Mouse (Mus musculus): Measurements from ENCODE around the gene Gm49403. TPM values are rescaled to one million over a fixed set of nuclear protein-coding genes. Genes with fewer than 3 reads are reported as not detected.

The Gm49403 gene
- polyA plus RNA-seq, 1 experiment from 2014 or later = not detected

DNA sequence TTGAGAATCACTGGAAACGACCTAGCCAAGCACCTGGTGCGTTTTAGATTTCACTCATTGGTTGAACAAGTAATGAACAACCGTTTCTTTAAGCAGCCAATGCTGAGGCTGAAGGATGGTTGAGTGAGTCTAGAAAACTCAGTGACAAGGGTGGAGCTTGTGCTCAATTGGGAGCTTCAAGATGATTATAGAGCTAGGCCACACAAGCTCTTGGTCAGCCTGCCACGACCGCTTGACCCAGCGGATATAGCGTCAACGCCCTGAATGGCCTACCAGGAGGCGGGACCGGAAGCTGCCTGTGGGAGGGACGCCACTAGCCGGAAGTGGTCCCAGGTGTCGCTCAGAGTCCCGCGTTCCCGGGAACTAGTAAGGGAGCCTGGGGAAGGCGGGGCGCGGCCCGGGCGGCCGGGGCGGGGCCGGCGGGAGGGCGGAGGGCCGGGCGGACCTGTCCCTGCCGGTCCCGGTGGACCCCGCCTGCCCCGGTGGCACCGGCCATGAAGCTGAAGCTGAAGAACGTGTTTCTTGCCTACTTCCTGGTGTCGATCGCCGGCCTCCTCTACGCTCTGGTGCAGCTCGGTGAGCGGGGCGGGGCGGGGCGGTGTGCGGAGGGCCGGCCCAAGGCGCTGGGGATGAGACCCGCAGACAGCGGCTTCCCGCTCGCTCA lies 36.5 kb downstream of the Gm49403 start, which contains the start of gene B3gat3:
Gene B3gat3, plus strand, starts transcription at position 302 of the 664 bp plus-strand sequence.
- Histone ChIP-seq H3K36me3 (peaks cover 22% of the 10 kb centered on the region), H3K27me3 (no peaks in the 10 kb centered on the region), H3K27ac (replicated peaks) (peak within 1 kb of the TSS; percentile 94), H3K4me2 (replicated peaks) (peak within 1 kb of the TSS; percentile 75), H3K9ac (peak within 1 kb of the TSS; percentile 76), H3K4me1 (peaks cover 20% of the 10 kb centered on the region), H3K4me3 (replicated peaks) (peak within 1 kb of the TSS; percentile 82), H3K9me3 (replicated peaks) (no peaks in the 10 kb centered on the region)
- peak; percentile 97 for ATAC-seq (ENCODE audit: insufficient number of reproducible peaks, low FRiP score, low TSS enrichment, low read depth)
- 1% methylated on average over 49 of the region's 50 CpGs for WGBS

DNA sequence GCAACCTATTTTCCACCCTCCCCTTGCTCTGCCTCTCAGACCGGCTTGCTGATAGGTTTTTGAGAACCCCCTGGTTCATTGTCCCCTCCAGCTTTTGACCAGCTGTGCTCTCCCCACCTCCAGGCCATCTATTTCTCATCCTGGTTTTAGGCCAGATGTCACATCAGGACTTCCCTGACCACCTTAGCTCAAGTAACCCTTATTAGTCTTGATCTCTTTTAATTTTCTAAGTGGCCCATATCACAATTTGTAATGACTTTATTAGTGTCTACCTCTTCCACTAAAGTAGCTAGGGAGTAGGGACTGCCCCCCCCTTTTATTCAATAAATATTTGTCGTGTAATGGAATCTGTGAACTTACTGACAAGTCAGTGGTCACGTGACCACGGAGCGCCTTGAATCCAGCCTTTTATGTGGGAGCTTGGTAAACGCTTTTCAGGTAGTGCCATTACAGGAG lies 37.1 kb downstream of the Gm49403 start:
- Histone ChIP-seq H3K27me3 (no peaks in the 10 kb centered on the region), H3K9me3 (replicated peaks) (no peaks in the 10 kb centered on the region), H3K4me1 (peaks cover 20% of the 10 kb centered on the region), H3K36me3 (peaks cover 22% of the 10 kb centered on the region), H3K9ac (peak overlapping the region; percentile 76), H3K27ac (replicated peaks) (peak overlapping the region; percentile 94), H3K4me3 (replicated peaks) (peak overlapping the region; percentile 82), H3K4me2 (replicated peaks) (peak overlapping the region; percentile 75)
- under 1% methylated on average over 6 of the region's 6 CpGs for WGBS
- ATAC-seq (ENCODE audit: insufficient number of reproducible peaks, low FRiP score, low TSS enrichment, low read depth) = no peak

DNA sequence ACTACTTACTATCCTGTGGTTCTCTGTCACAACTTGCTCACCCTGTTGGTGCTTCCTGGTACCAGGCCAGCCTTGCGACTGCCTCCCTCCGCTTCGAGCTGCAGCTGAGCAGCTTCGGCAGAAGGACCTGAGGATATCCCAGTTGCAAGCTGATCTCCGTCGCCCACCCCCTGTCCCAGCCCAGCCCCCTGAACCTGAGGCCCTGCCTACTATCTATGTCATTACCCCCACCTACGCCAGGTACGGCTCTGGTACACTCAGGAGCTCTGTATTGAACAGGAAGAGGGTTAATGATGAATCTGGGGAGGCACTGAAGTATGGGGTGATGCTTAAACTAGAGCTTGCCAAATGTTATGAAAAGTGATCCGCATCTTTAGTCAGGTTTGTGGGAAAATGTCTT lies 38.0 kb downstream of the Gm49403 start:
- no peaks in the 10 kb centered on the region for H3K27me3 ChIP-seq
- ATAC-seq (ENCODE audit: insufficient number of reproducible peaks, low FRiP score, low TSS enrichment, low read depth) = no peak
- H3K4me2 ChIP-seq (replicated peaks) = peak overlapping the region; percentile 75
- H3K9me3 ChIP-seq (replicated peaks) = no peaks in the 10 kb centered on the region
- H3K4me1 ChIP-seq = peaks cover 20% of the 10 kb centered on the region
- no peak overlapping the region for H3K9ac ChIP-seq
- 49% methylated on average over 9 of the region's 9 CpGs for WGBS
- H3K36me3 ChIP-seq = peaks cover 21% of the 10 kb centered on the region; the same call in 1 of the 2 replicates
- no peak overlapping the region for H3K27ac ChIP-seq (replicated peaks)
- H3K4me3 ChIP-seq (replicated peaks) = peak overlapping the region; percentile 82

DNA sequence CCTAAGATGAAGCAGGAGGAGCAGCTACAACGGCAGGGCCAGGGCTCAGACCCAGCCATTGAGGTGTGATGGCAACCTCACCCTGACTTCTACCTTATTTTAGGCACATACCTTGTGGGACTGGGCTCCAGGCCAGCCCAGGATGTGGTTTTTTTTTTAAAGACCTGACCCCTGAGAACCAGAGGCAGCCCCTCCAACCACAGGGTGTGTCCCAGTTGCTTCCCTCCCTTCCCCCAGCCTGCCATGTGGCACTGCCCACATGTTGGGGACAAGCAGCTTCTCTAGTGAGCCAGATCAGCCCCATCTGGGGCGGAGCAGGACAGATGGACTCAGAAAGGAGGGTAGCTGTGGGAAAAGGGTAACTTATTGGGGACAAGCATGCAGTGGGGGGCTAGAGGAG lies 43.0 kb downstream of the Gm49403 start:
- Histone ChIP-seq H3K4me1 (peaks cover 23% of the 10 kb centered on the region), H3K4me2 (replicated peaks) (no peak overlapping the region), H3K36me3 (peaks cover 31% of the 10 kb centered on the region; the same call in 1 of the 2 replicates), H3K27me3 (no peaks in the 10 kb centered on the region), H3K9me3 (replicated peaks) (no peaks in the 10 kb centered on the region), H3K27ac (replicated peaks) (0 out of 2 replicates have a peak overlapping the region, but pooled peaks have one; percentile 48), H3K4me3 (replicated peaks) (no peak overlapping the region), H3K9ac (no peak overlapping the region)
- ATAC-seq (ENCODE audit: insufficient number of reproducible peaks, low FRiP score, low TSS enrichment, low read depth) = no peak
- 73% methylated on average over 2 of the region's 2 CpGs for WGBS

DNA sequence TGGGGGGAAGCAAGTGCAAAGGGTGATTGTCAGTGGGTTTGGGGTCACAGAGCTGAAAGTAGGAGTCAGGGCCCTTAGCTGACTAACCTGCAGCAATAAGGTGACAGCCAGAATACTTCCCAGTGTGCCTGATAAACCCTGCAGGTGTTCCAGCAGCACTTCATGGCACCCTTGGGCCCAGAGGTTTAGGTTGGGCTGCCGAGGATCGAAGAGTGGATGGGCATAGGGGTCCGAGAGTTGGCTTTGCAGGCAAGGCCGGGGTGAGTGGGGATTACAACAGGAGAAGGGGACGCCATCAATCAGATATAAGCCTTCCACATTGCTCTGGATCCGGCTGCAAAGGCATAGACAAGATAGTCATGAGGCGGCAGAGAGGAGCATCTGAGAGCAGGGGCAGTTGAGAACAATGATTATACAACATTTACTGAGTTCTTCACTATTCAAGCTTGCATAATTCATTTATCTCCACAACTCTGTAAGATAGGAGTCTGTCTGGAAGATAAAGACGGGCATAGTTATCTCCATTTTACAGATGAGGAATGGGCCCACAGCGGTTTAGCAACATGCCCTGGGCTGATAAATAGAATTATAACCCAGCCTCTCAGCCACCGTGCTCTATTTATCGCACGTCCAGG lies 44.3 kb downstream of the Gm49403 start:
- ATAC-seq (ENCODE audit: insufficient number of reproducible peaks, low FRiP score, low TSS enrichment, low read depth) = no peak
- no peak overlapping the region for H3K4me2 ChIP-seq (replicated peaks)
- 84% methylated on average over 12 of the region's 12 CpGs for WGBS

DNA sequence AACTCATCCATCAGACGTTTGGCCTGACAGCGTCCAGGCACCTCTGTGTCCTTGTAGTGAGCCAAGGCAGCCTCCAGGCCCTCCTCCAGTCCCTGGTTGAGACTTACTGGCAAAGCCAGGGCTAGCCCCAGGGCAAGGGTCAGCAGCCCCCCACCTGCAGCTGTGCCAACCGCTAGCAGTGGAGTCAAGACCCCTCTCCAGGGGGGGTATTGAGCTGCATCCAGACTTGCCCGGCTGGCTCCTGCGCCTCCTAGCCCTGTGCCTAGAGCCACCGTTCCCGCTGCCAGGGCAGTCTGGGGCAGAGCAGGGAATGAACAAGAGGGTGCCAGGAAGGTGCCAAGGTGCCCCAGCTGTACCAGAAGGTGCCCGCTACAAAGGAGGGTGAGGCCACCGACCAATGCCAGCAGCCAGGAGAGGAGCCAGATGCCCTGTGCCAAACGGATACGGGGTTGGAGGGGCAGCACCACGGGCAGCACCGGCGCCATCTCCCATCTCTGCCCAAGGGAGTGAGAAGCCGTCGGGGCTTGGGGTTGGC lies 45.0 kb downstream of the Gm49403 start:
- H3K4me2 ChIP-seq (replicated peaks) = peak overlapping the region; percentile 73
- H3K9ac ChIP-seq = peak overlapping the region; percentile 68
- peak; percentile 16; the same call in 1 of the 2 replicates for ATAC-seq (ENCODE audit: insufficient number of reproducible peaks, low FRiP score, low TSS enrichment, low read depth)
- peak overlapping the region; percentile 83 for H3K27ac ChIP-seq (replicated peaks)
- peaks cover 18% of the 10 kb centered on the region for H3K4me1 ChIP-seq
- H3K4me3 ChIP-seq (replicated peaks) = peak overlapping the region; percentile 84
- H3K36me3 ChIP-seq = peaks cover 42% of the 10 kb centered on the region
- H3K9me3 ChIP-seq (replicated peaks) = no peaks in the 10 kb centered on the region
- no peaks in the 10 kb centered on the region for H3K27me3 ChIP-seq
- WGBS = 17% methylated on average over 16 of the region's 16 CpGs

More for the DNA sequence above, 44.3 kb downstream of the Gm49403 start:
- H3K27ac ChIP-seq (replicated peaks) = no peak overlapping the region
- peaks cover 18% of the 10 kb centered on the region for H3K4me1 ChIP-seq
- no peaks in the 10 kb centered on the region for H3K27me3 ChIP-seq
- H3K4me3 ChIP-seq (replicated peaks) = no peak overlapping the region
- no peaks in the 10 kb centered on the region for H3K9me3 ChIP-seq (replicated peaks)
- H3K36me3 ChIP-seq = peaks cover 36% of the 10 kb centered on the region
- H3K9ac ChIP-seq = no peak overlapping the region

DNA sequence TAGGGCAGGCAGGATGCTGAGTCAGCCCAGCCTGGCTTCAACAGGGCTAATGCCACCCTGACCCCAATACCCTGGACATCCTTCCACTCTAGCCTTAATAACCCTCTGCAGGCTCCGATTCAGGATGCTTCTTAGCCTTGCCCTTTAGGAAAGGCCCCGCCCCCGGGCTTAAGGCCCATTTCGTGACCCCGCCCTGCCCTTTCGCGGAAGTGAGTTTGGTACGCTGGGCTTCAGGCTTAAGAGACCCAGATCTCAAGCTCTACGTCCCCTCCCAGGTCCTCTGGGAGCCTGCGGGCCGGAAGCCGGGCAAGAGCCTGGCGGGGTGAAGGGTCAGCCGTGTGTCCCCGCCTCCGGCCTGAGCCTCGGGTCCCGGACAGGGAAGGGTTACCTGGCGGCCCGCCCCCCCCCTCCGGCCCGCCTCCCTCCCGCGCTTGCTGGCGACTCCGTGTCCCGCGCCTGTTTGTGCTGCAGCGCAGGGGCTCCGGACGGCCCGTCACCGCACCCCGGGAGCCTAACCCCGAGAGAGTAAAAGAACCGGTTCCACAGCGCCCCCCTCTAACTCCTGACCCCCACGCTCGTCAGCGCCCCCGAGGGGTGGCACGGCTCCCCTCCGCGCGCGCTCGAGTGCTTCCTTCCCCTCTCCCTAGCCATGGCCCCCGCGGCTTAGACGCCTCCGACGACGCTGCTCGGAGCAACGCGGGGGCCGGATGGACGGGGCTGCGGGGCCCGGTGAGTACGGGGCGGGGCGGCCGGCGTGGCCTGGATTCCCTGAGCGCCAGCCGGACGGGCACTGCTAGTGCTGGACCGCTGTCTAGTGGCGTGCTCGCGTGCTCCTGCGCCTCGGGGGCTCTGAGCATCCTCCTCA lies 45.7 kb downstream of the Gm49403 start, which contains the start of the genes Rom1 and Eml3:
Gene Rom1, minus strand, starts transcription at position 133 of the 865 bp plus-strand sequence.
Gene Eml3, plus strand, starts transcription at position 329 of the 865 bp plus-strand sequence.
- WGBS = under 1% methylated on average over 61 of the region's 74 CpGs
- Histone ChIP-seq H3K4me1 (peaks cover 18% of the 10 kb centered on the region), H3K4me3 (replicated peaks) (peak within 1 kb of the TSS; percentile 84), H3K9ac (peak within 1 kb of the TSS; percentile 68), H3K27me3 (no peaks in the 10 kb centered on the region), H3K36me3 (peaks cover 48% of the 10 kb centered on the region), H3K27ac (replicated peaks) (peak within 1 kb of the TSS; percentile 83), H3K4me2 (replicated peaks) (peak within 1 kb of the TSS; percentile 73), H3K9me3 (replicated peaks) (no peaks in the 10 kb centered on the region)
- peak; percentile 76 for ATAC-seq (ENCODE audit: insufficient number of reproducible peaks, low FRiP score, low TSS enrichment, low read depth)

DNA sequence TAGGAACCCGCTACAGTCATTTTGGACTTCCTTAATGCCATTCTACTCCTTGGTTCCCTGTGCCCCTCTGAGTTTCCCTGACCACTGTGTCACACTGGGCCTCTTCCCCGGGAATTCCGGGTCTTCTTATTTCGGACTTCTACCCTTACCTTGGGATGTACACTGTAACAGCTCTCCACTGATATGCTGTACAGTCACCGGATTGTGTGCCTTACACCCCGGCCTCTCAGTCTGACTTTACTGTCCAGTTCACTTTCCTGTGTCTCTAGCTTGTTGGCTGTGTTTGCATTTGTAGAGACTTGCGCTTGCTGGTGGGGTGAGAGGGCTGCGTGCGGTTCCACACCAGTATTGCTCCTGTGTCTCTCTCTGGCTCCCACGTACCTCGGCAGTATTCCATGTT lies 46.4 kb downstream of the Gm49403 start:
- no peaks in the 10 kb centered on the region for H3K9me3 ChIP-seq (replicated peaks)
- H3K4me1 ChIP-seq = peaks cover 18% of the 10 kb centered on the region
- peak overlapping the region; percentile 73 for H3K4me2 ChIP-seq (replicated peaks)
- 8% methylated on average over 11 of the region's 11 CpGs for WGBS
- peak overlapping the region; percentile 68 for H3K9ac ChIP-seq
- peak overlapping the region; percentile 83 for H3K27ac ChIP-seq (replicated peaks)
- H3K27me3 ChIP-seq = no peaks in the 10 kb centered on the region
- no peak for ATAC-seq (ENCODE audit: insufficient number of reproducible peaks, low FRiP score, low TSS enrichment, low read depth)
- H3K4me3 ChIP-seq (replicated peaks) = peak overlapping the region; percentile 84
- peaks cover 54% of the 10 kb centered on the region for H3K36me3 ChIP-seq

DNA sequence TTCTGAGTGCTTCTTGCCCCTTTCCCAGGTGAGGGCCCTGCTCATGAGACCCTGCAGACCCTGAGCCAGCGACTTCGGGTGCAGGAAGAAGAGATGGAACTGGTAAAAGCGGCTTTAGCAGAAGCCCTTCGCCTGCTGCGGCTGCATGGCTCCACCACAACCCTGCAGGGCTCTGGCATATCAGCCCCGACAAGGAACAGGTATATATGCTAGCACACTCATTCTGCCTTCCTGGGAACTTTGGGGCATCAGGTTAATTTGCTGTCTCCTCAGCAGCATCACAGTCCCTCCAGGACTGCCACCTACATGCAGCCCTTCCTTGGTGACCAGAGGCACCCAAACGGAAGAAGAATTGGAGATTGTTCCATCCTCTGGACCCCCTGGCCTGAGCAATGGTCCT lies 47.0 kb downstream of the Gm49403 start:
- Histone ChIP-seq H3K4me2 (replicated peaks) (peak overlapping the region; percentile 73), H3K27ac (replicated peaks) (no peak overlapping the region), H3K4me1 (peaks cover 18% of the 10 kb centered on the region), H3K9me3 (replicated peaks) (no peaks in the 10 kb centered on the region), H3K27me3 (no peaks in the 10 kb centered on the region), H3K9ac (0 out of 2 replicates have a peak overlapping the region, but pooled peaks have one; percentile 68), H3K36me3 (peaks cover 55% of the 10 kb centered on the region), H3K4me3 (replicated peaks) (peak overlapping the region; percentile 84)
- ATAC-seq (ENCODE audit: insufficient number of reproducible peaks, low FRiP score, low TSS enrichment, low read depth) = no peak
- 60% methylated on average over 7 of the region's 7 CpGs for WGBS

DNA sequence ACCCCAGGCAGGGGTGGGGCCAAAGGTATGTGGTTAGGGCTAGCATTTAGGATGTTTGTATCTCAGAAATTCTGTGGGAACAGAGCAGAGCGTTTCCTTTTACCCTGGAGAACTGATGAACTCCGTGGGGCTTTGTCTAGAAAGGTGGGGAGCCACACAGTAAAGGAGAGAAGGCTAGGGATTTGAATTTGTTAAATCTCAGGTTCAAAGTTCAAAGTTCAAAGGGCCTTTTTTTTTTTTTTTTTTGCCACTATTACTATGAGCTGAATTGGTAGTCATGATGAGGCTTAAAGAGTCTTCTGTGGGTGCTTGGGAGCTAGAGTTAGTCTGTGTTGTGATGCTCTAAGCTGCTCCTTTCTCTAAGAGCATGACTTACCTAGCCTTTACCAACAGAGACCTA lies 53.0 kb downstream of the Gm49403 start:
- Histone ChIP-seq H3K4me1 (peaks cover 10% of the 10 kb centered on the region), H3K4me2 (replicated peaks) (no peak overlapping the region), H3K36me3 (peaks cover 70% of the 10 kb centered on the region), H3K27me3 (no peaks in the 10 kb centered on the region), H3K4me3 (replicated peaks) (no peak overlapping the region), H3K9ac (no peak overlapping the region), H3K9me3 (replicated peaks) (no peaks in the 10 kb centered on the region), H3K27ac (replicated peaks) (no peak overlapping the region)
- 88% methylated on average over 2 of the region's 2 CpGs for WGBS
- ATAC-seq (ENCODE audit: insufficient number of reproducible peaks, low FRiP score, low TSS enrichment, low read depth) = no peak

Measured in embryonic facial prominence, embryonic 15.5 days (tissue).